Mouse (Mus musculus) ES-Bruce4 (cell line): ENCODE measurements around the gene March1.

ENCODE experiments used
- CTCF ChIP-seq: IDR thresholded peaks from one replicate; pipeline ENCODE4 v1.8.1; 2011; ENCODE audit warnings: low read depth, low read length
- EP300 ChIP-seq: IDR thresholded peaks from 2 replicates; pipeline ENCODE4 v1.6.1; 2011; ENCODE audit warnings: low read depth, low read length; ENCODE audit not compliant: insufficient read depth
- POLR2A ChIP-seq: IDR thresholded peaks from one replicate; pipeline ENCODE4 v1.8.1; 2011; ENCODE audit warnings: low read length; ENCODE audit not compliant: insufficient read depth

GRCm38 (mm10) chr8:65781156-65781555 lies 163.5 kb downstream of the March1 start:
- TF ChIP-seq CTCF (no peak), POLR2A (no peak), EP300 (no peak)
